Mouse (Mus musculus) frontal cortex, postnatal 10 days (tissue): ENCODE results near the gene Spen.

Experiments
- DNase-seq, 2 experiments: peaks; one replicate each; pipeline ENCODE4 v3.0.0; 2022; ENCODE audit warnings: low spot score in 2 of 2, mixed read lengths in 1 of 2

The Spen gene

DNA sequence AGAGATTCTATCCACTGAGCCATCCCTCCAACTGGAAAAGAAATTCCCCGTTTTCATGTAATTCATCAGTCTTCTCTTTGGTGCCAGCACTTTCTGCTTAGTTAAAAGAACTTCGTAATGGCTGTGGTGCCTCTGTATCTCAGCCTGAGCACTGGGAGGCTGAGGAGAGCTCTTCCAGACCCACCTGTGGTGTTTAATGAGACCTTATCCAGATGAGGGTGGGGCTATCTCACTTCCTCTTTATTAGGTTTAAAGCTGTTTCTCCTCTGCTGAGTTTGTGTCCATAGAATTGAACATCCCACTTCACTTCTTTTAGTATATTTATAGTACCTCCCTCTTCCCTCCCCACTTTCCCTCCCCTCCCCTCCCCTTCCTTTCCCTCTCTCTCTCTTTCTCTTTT is 87.1 kb downstream of the Spen start:
- no peak for DNase-seq

- DNase-seq: no peak
Observed at GRCm38 (mm10) chr4:141446211-141446610, 92.2 kb downstream of the Spen start.

DNA sequence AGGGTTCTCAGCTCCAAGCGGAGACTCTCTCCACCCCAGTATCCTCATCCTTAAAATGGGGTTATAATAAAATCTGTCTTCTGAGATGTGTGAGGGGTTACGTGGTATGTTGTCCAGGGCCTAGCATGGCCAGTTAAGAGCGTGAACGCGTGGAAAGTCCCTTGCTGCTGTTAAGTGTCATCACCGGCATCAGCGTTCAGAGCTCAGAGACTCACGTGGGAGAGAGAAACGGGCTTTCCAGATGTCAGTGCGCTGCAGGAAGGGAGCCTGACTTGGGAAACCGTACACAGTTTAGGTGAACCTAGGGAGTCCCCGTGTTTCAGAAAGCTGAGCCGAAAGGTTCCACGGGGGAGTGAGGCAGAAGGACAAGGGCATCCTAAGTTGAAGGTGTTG is 93.1 kb downstream of the Spen start:
- DNase-seq: no peak

DNA sequence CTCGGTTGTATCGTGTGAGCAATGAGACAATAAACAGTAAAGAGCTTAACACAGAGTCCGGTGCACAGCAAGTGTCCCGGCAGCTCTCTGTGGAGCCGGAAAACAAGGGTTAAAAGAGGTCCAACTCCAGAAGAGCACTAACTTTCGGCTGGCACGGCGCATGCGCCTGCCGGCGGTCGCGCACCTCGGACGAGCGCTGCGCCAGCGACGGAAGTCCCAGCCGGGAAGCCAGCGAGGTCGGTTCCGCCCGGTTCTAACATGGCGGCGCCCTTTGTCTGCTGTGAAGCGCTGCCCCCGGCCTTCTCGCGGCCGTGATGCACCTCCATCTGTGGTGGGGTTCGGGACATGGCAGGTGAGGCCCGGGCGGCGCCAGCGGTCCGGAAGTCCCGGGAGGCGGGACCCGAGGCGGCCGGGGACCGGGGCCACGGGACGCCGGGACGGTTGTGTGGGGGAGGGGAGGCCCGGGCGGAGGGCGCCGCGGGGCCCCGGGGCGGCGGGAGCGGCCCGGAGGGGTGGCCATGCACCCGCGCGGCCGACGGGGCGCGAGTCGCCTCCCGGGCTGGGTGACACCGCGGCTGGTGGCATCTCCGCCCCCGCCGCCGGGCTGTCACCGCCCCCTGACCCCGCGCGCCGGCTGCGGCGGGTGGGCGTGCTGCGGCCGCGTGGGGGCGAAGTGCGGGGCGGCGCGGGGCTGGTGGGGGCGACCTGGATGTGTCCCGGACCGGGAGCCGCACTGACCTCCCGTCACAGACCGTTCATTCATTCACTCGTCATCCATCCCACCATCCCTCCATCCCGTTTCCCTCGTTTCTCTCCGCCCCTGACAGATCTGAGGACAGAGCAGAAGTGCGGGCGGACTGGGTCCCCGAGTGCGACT is 93.7 kb downstream of the Spen start, which contains the start of gene Zbtb17:
TSS of gene Zbtb17 (plus strand) at position 204 of the 877 bp plus-strand sequence.
- peak; percentile 80 to 89 for DNase-seq

DNA sequence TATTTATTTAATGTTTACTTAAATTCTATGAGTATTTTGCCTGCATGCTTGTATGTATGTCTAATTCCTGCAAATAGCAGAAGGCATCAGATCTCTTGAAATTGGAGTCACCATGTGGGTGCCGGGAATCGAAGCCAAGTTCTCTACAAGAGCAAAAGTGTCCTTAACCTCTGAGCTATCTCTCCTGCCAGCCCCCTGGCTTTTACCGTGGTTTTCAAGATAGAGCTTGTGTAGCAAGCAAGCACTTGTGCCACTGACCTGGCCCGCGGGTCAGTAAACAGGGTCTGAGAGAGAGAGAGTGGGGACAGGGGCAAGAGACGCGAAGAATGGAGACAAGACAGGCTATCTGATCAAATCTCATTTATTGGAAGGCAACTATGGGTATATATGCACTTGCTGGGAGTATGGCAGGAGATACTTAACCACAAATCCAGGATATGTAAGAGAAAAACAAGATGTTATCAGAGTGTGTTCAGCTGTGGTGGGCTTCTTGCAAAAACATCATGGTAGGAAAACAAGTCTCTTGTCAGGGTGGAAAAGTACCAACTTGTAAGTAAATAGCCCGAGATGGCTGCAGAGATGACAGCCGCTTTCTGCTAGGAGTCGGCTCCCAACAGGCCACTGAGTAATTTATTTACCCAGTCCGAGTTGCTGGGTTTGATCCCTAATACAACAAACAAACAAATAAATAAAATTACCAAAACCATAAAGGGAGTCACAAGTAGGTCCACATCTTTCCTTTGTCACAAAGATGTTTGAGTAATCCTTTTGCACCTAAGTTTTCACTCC is 94.6 kb downstream of the Spen start:
- DNase-seq: no peak

DNA sequence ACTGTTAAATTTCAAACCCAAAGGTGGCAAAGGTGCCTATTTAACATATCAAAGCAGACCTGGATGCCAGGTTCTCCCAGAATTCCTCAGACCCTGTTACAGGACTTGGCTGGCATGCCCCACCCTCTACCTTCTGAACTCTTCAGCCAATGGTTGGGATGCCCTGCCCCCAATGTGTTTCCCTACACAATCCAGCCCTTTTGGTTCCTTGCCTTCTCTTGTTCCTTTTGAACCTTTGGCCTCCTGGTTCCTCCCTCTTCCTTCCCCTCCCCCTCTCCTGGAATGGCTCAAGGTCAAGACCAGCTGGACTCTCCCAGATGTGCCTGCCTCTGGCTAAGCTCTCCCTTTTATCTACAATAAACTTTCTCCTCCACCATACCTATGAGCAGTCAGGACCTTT is 97.5 kb downstream of the Spen start:
- no peak for DNase-seq

GRCm38 (mm10) chr4:141439083-141439803 is 99.2 kb downstream of the Spen start:
- no peak for DNase-seq

- no peak for DNase-seq
Observed at GRCm38 (mm10) chr4:141435974-141436373, 102.4 kb downstream of the Spen start, which contains the start of gene Srarp. Srarp (minus strand) TSS chr4:141436105.

GRCm38 (mm10) chr4:141433191-141433590 is 105.2 kb downstream of the Spen start:
- DNase-seq: no peak

DNA sequence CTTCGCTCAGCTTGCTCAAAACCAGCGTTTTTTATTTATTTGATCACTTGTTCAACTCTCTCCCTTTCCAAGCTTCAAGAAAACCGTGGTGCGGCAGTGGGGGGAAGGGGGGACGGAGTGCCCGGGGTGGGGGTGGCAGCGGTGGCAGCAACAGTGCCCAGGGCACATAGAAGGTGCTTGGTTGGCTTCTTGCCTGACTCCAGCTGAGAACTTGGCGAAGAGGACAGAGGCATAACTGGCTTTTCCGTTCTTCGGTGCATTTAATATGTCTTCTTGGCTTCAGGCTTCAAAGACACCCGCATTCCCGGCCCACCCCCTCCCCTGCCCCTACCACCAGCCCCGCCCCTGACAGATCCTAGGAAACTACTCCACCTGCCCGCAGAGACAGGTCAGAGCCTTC is 105.7 kb downstream of the Spen start:
- DNase-seq: no peak

- DNase-seq: peak in 1 of 2 experiments; percentile 47
Observed at GRCm38 (mm10) chr4:141430997-141431396, 107.4 kb downstream of the Spen start.

DNA sequence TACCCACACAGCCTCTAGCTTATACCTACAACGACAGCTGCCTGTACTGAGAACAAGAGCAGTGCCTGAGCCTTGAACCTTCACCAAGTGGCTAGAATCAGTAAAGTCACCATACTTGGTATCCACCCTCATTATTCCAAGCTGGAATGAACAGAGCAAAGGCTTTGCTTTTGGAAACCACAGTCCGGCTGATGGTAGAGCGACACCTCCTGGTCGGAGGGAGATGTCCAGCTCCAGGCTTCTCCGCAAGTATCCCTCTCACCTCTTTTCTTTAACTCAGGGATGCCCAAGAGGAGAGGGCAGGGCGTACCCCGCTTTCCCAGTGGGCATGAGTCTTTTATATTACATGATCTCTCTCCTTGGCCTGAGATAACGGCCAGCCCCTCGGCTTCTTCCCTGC is 108.5 kb downstream of the Spen start:
- DNase-seq: no peak

DNA sequence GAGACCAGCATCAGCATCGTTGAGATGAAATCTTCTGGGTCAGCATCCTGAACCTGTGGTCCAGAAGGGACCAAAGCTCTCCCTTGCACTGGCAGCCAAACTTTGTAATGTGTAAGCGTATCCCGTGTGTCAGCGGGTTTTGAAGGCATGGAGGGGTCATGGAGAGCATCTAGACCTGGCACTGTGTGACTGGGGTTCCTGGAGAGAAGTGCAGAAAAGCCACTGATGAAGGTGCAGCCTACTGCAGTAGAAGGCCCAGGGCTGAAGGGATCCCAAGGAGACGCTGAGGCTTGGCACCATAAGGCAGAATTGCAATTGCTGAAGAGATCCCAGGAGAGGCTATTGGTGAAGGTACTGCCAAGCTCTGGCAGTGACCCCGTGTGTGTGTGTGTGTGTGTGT is 109.0 kb downstream of the Spen start:
- no peak for DNase-seq

GRCm38 (mm10) chr4:141427921-141428320 is 110.5 kb downstream of the Spen start:
- DNase-seq: no peak

GRCm38 (mm10) chr4:141426796-141427745 is 111.3 kb downstream of the Spen start:
- no peak for DNase-seq

- peak; percentile 71 to 78 for DNase-seq
Observed at GRCm38 (mm10) chr4:141425484-141426479, 112.6 kb downstream of the Spen start.

GRCm38 (mm10) chr4:141423691-141424431 is 114.5 kb downstream of the Spen start:
- no peak for DNase-seq

DNA sequence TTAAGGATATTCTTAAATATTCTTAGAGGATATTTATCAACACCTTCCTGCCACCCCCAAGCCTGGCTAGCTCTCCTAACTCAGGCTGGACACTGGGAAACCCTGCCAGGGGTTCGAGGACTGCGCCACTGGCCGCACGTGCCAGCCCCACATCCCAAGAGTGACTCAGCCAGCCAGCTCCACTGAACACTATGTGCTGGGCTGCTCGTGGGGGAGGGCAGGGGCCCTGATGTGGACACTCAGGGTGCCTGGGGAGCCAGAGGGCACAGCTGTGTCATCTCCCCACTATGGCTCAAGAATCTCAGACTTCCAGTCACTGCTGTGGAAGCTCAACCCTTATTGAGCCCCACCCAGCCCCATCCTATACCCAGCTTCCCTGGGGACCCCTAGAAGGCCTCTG is 115.1 kb downstream of the Spen start:
- DNase-seq: no peak

DNA sequence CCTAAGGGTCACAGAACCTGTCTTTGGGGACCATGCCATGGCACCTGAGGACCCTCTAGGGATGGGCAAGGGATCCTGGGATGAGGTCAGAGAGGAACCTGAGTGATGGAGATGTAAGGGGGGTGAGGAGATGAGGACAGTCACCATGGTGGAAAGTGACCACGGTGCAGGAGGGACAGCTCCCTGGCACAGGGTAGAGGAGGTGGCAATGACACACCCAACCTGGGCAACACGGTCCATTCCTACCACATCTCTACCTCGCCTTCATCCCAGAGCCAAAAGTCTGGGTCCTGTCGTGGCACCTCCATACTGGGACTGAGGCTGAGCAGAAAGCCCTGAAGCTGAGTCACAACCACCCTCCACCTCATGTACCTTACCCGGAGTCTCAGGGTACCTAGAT is 115.6 kb downstream of the Spen start:
- DNase-seq: no peak
